Mouse (Mus musculus) myocyte (in vitro differentiated cells): Measurements from ENCODE around the gene Gtf3a. TPM values are rescaled to one million over a fixed set of nuclear protein-coding genes. Genes with fewer than 3 reads are reported as not detected.

Experiments
- H3K27me3 ChIP-seq: one replicate; pipeline ENCODE4 v1.6.1; 2011; ENCODE audit not compliant: control insufficient read depth, insufficient read depth, insufficient read length
- H3K36me3 ChIP-seq: one replicate; pipeline ENCODE4 v1.6.1; 2011; ENCODE audit not compliant: control insufficient read depth, insufficient read depth
- H3K4me2 ChIP-seq: one replicate; pipeline ENCODE4 v1.6.1; 2011; ENCODE audit warnings: low read depth, control low read depth
- H3K4me3 ChIP-seq: one replicate; pipeline ENCODE4 v1.5.1; 2011; ENCODE audit warnings: mild to moderate bottlenecking, control low read depth, moderate library complexity
- H3K79me2 ChIP-seq: one replicate; pipeline ENCODE4 v1.6.1; 2011; ENCODE audit not compliant: control insufficient read depth, insufficient read depth
- H3ac ChIP-seq: one replicate; pipeline ENCODE4 v1.6.1; 2011; ENCODE audit not compliant: control insufficient read depth, insufficient read length
- CEBPB ChIP-seq: IDR thresholded peaks from 2 replicates; pipeline ENCODE4 v1.6.1; 2011; ENCODE audit warnings: mild to moderate bottlenecking, moderate library complexity; ENCODE audit not compliant: poor library complexity, insufficient read depth, severe bottlenecking
- E2F4 ChIP-seq: IDR thresholded peaks from one replicate; pipeline ENCODE4 v1.6.1; 2011; ENCODE audit warnings: mild to moderate bottlenecking, control low read depth, moderate library complexity; ENCODE audit not compliant: insufficient read depth
- MAX ChIP-seq: IDR thresholded peaks from one replicate; pipeline ENCODE4 v1.6.1; 2011; ENCODE audit warnings: low read depth, mild to moderate bottlenecking, control low read depth
- MYOD1 ChIP-seq, 3 experiments: IDR thresholded peaks; one replicate each; pipeline ENCODE4 v1.6.1; 2011; ENCODE audit warnings: control low read depth in 2 of 3, low read depth in 2 of 3, mild to moderate bottlenecking in 2 of 3, moderate library complexity in 1 of 3; ENCODE audit not compliant: insufficient read length in 2 of 3, control insufficient read depth in 1 of 3
- MYOG ChIP-seq, 3 experiments: IDR thresholded peaks; one replicate each; pipeline ENCODE4 v1.6.1; 2011; ENCODE audit warnings: control low read depth in 2 of 3, low read depth in 2 of 3, mild to moderate bottlenecking in 2 of 3; ENCODE audit not compliant: insufficient read length in 2 of 3, control insufficient read depth in 1 of 3, insufficient read depth in 1 of 3
- POLR2A ChIP-seq: IDR thresholded peaks from one replicate; pipeline ENCODE4 v1.6.1; 2011; ENCODE audit warnings: low read depth, mild to moderate bottlenecking, control low read depth, moderate library complexity; ENCODE audit not compliant: insufficient read length
- POLR2AphosphoS2 ChIP-seq: IDR thresholded peaks from one replicate; pipeline ENCODE4 v1.6.1; 2011; ENCODE audit warnings: low read depth, control low read depth; ENCODE audit not compliant: insufficient read length
- REST ChIP-seq: IDR thresholded peaks from one replicate; pipeline ENCODE4 v1.6.1; 2011; ENCODE audit warnings: mild to moderate bottlenecking, control low read depth, moderate library complexity; ENCODE audit not compliant: insufficient read depth, insufficient read length
- SRF ChIP-seq: IDR thresholded peaks from one replicate; pipeline ENCODE4 v1.6.1; 2011; ENCODE audit warnings: low read depth; ENCODE audit not compliant: control insufficient read depth, insufficient read length
- TCF12 ChIP-seq: IDR thresholded peaks from one replicate; pipeline ENCODE4 v1.6.1; 2011; ENCODE audit warnings: mild to moderate bottlenecking, control low read depth; ENCODE audit not compliant: poor library complexity, insufficient read depth, severe bottlenecking
- TCF3 ChIP-seq: IDR thresholded peaks from one replicate; pipeline ENCODE4 v1.6.1; 2011; ENCODE audit warnings: low read depth, control low read depth; ENCODE audit not compliant: insufficient read length
- USF1 ChIP-seq: IDR thresholded peaks from one replicate; pipeline ENCODE4 v1.6.1; 2011; ENCODE audit warnings: low read depth, mild to moderate bottlenecking, control low read depth, moderate library complexity
- polyA plus RNA-seq: library from polyadenylated mRNA; unstranded; fragments of >200 nt; fragmentation: generic; extraction: Trizol; gene quantifications from one replicate; pipeline ENCODE4 v1.2.1, GENCODE M21; 2012; ENCODE audit warnings: missing spikeins

Gene Gtf3a
- polyA plus RNA-seq, 1 experiment, result 49.9 TPM

- Histone ChIP-seq H3K4me2 (no peak overlapping the region), H3K27me3 (no peaks in the 10 kb centered on the region), H3K36me3 (no peaks in the 10 kb centered on the region), H3ac (no peak overlapping the region), H3K4me3 (no peak overlapping the region), H3K79me2 (no peaks in the 10 kb centered on the region)
- TF ChIP-seq MAX (no peak), USF1 (no peak), REST (no peak), POLR2A (no peak), E2F4 (no peak), POLR2AphosphoS2 (no peak), TCF12 (no peak), MYOG (IDR thresholded peaks at IDR 0.05; ENCODE audit: control insufficient read depth in 1 of 3, insufficient read depth in 1 of 3, insufficient read length in 2 of 3, low read depth in 2 of 3) (no peak), TCF3 (no peak), SRF (no peak), MYOD1 (IDR thresholded peaks at IDR 0.05; ENCODE audit: control insufficient read depth in 1 of 3, insufficient read length in 2 of 3, low read depth in 2 of 3) (no peak), CEBPB (no peak)
These were observed 52.9 kb downstream of the Gtf3a start for GRCm38 (mm10) chr5:147001312-147001711.

GRCm38 (mm10) chr5:147003303-147003702, 54.8 kb downstream of the Gtf3a start:
- H3K27me3 ChIP-seq, result no peaks in the 10 kb centered on the region
- no peaks in the 10 kb centered on the region for H3K36me3 ChIP-seq
- H3ac ChIP-seq, result no peak overlapping the region
- no peak overlapping the region for H3K4me3 ChIP-seq
- H3K79me2 ChIP-seq, result no peaks in the 10 kb centered on the region
- no peak overlapping the region for H3K4me2 ChIP-seq
- TF ChIP-seq CEBPB, result no peak
- no peak for TF ChIP-seq USF1
- no peak for TF ChIP-seq POLR2A
- TF ChIP-seq SRF, result no peak
- no peak for TF ChIP-seq POLR2AphosphoS2
- no peak for TF ChIP-seq REST
- no peak for TF ChIP-seq MYOD1 (IDR thresholded peaks at IDR 0.05; ENCODE audit: control insufficient read depth in 1 of 3, insufficient read length in 2 of 3, low read depth in 2 of 3)
- no peak for TF ChIP-seq TCF12
- no peak for TF ChIP-seq MAX
- TF ChIP-seq MYOG (IDR thresholded peaks at IDR 0.05; ENCODE audit: control insufficient read depth in 1 of 3, insufficient read depth in 1 of 3, insufficient read length in 2 of 3, low read depth in 2 of 3), result no peak
- no peak for TF ChIP-seq E2F4
- no peak for TF ChIP-seq TCF3

Other genes with a start within 250 kb of the Gtf3a start
- 11.9 TPM for gene Usp12, start 153.7 kb upstream of the Gtf3a start, polyA plus RNA-seq
- gene Rpl21, start 115.8 kb upstream of the Gtf3a start, polyA plus RNA-seq, result 519 TPM
- 1.3 TPM for gene Rasl11a, start 103.6 kb upstream of the Gtf3a start, polyA plus RNA-seq
- gene Mtif3, start 15.1 kb downstream of the Gtf3a start, polyA plus RNA-seq, result 23.7 TPM
- 2.2 TPM for gene Lnx2, start 127.9 kb downstream of the Gtf3a start, polyA plus RNA-seq
- 92.4 TPM for gene Polr1d, start 128.4 kb downstream of the Gtf3a start, polyA plus RNA-seq
- not detected for gene Gsx1, start 240.0 kb downstream of the Gtf3a start, polyA plus RNA-seq